ENCODE assay signal across 8 mouse cellular contexts in the genomic region with DNA sequence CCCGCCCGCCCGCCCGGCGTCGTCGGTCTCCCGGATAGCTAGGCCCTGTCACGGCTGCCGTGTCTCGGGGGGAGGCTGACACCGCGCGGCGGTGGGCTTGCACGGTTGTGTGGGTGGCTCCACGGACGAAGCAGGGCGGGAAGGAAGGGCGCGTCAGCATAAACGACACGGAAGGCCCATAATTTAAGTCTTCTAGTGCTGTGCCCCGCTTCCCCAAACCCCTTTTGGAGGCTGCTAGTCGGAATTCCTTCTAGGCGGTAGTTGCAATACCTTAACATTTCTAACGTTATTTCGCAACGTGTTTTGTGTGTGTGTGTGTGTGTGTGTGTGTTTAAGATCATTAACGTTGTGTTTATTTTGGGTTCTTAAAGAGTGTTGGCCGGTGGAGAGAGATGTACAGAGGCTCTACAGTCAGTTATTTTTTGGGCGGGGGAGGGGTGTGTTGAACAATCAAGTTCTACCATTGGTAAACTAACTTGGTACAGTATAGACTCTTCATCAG. TPM values are rescaled to one million over a fixed set of nuclear protein-coding genes. Genes with fewer than 3 reads are reported as not detected.
DNase-seq lines count a peak whose midpoint lies in the region; ATAC-seq lines count a peak whose summit lies in the region.

No protein-coding gene starts in this region.

- H3K4me2 ChIP-seq in forebrain, embryonic 11.5 days (ENCODE audit: low read depth, low read length, severe bottlenecking), result peak overlapping the region; percentile 60
- H3K4me2 ChIP-seq in limb, embryonic 13.5 days (replicated peaks), result peak overlapping the region; percentile 76

- peak overlapping the region; percentile 81 for H3K9ac ChIP-seq in forebrain, embryonic 11.5 days (ENCODE audit: low read length)
- peak overlapping the region; percentile 97 for H3K9ac ChIP-seq in limb, embryonic 13.5 days

- ATAC-seq in forebrain, embryonic 11.5 days (replicated peaks; ENCODE audit: low FRiP score), result no peak; the same call in 1 of the 2 replicates
- no peak for ATAC-seq in limb, embryonic 13.5 days (ENCODE audit: low FRiP score, low read depth)
- peak; percentile 29; the same call in 1 of the 2 replicates for ATAC-seq in monocyte, adult 5-6 weeks (replicated peaks; ENCODE audit: insufficient number of reproducible peaks, low FRiP score, low TSS enrichment, poor library complexity, severe bottlenecking)

- no peaks in the 10 kb centered on the region for H3K27me3 ChIP-seq in forebrain, embryonic 11.5 days (ENCODE audit: control insufficient read depth, insufficient read depth, low read length)
- no peaks in the 10 kb centered on the region for H3K27me3 ChIP-seq in limb, embryonic 13.5 days

- H3K27ac ChIP-seq in forebrain, embryonic 11.5 days (ENCODE audit: low read depth, low read length), result peak overlapping the region; percentile 91; the same call in 1 of the 2 replicates
- peak overlapping the region; percentile 96 for H3K27ac ChIP-seq in limb, embryonic 13.5 days

- H3K9me3 ChIP-seq in forebrain, embryonic 11.5 days (ENCODE audit: control insufficient read depth, low read length), result no peaks in the 10 kb centered on the region
- no peaks in the 10 kb centered on the region for H3K9me3 ChIP-seq in limb, embryonic 13.5 days

- intact Hi-C loops in left cerebral cortex, postnatal 4 days (cut with DNase I), result loop anchor here (10.0 kb wide), 1 partner anchor 73 kb away; no protein-coding TSS in a partner anchor

- peak; percentile 25 for DNase-seq in left cerebral cortex, adult 11 months (ENCODE audit: low spot score)
- DNase-seq in left cerebral cortex, postnatal 4 days, result no peak
- peak; percentile 24 for DNase-seq in Muller cell, postnatal 12 days (ENCODE audit: inconsistent ontology term)
- DNase-seq in forebrain, embryonic 11.5 days (ENCODE audit: low spot score), result no peak
- no peak for DNase-seq in cerebellum, adult 18-20 months
- DNase-seq in adrenal gland, adult 8-10 months, result no peak

- no peaks in the 10 kb centered on the region; the same call in 1 of the 2 replicates for H3K4me1 ChIP-seq in forebrain, embryonic 11.5 days (replicated peaks; ENCODE audit: control insufficient read depth, insufficient read depth, low read length)
- H3K4me1 ChIP-seq in limb, embryonic 13.5 days, result peaks cover 6% of the 10 kb centered on the region

- H3K4me3 ChIP-seq in forebrain, embryonic 11.5 days (ENCODE audit: low read depth, low read length), result peak overlapping the region; percentile 86
- H3K4me3 ChIP-seq in limb, embryonic 13.5 days, result peak overlapping the region; percentile 96

- under 1% methylated on average over 32 of the region's 32 CpGs for WGBS in forebrain, embryonic 11.5 days
- under 1% methylated on average over 32 of the region's 32 CpGs for WGBS in limb, embryonic 13.5 days

- H3K36me3 ChIP-seq in forebrain, embryonic 11.5 days (ENCODE audit: control insufficient read depth, insufficient read depth, low read length), result no peaks in the 10 kb centered on the region
- peaks cover 3% of the 10 kb centered on the region for H3K36me3 ChIP-seq in limb, embryonic 13.5 days

RNA-seq across cellular contexts. Expression of gene Ranbp2, which starts 0.6 kb away (rescaled TPM):
- 10 to 100 TPM; 59.5 to 63.3 TPM for total RNA-seq in left cerebral cortex, postnatal 4 days (2021)
- 30.8 and 38.7 TPM in 2 replicates for polyA plus RNA-seq in forebrain, embryonic 11.5 days (2014; fragmentation: Nextera tagmentation; extraction: Ambion mirVana)
- polyA plus RNA-seq in limb, embryonic 13.5 days (2015; fragmentation: Nextera tagmentation; extraction: Ambion mirVana), result 24.8 and 26.2 TPM in 2 replicates
- total RNA-seq in monocyte, adult 5-6 weeks (2017), result 156 to 190 TPM (median 175 TPM) in 3 replicates
- total RNA-seq in adrenal gland, adult 8-10 months (2022), result 10 to 100 TPM; 71.4 to 82.9 (median 80.8) TPM

RNA-seq across cellular contexts. Expression of gene Ccdc138, which starts 50.4 kb away (rescaled TPM):
- 1 to 10 TPM; 7.5 to 8.0 TPM for total RNA-seq in left cerebral cortex, postnatal 4 days (2021)
- 14.5 and 16.1 TPM in 2 replicates for polyA plus RNA-seq in forebrain, embryonic 11.5 days (2014; fragmentation: Nextera tagmentation; extraction: Ambion mirVana)
- polyA plus RNA-seq in limb, embryonic 13.5 days (2015; fragmentation: Nextera tagmentation; extraction: Ambion mirVana), result 12.7 TPM in 2 replicates
- total RNA-seq in monocyte, adult 5-6 weeks (2017), result 1.4 to 1.9 TPM (median 1.9 TPM) in 3 replicates
- 1 to 10 TPM; 3.2 to 4.2 (median 3.8) TPM for total RNA-seq in adrenal gland, adult 8-10 months (2022)

Comparison
In these comparisons a context has a peak if more than half of its experiments do, and no peak if none do; other contexts are left out.
1. DNase-seq: peak in left cerebral cortex, adult 11 months (single experiment) and Muller cell, postnatal 12 days (single experiment); none in left cerebral cortex, postnatal 4 days (single experiment), forebrain, embryonic 11.5 days (single experiment), cerebellum, adult 18-20 months (0 of 2) and adrenal gland, adult 8-10 months (single experiment).